Mouse (Mus musculus) ES-Bruce4 (cell line): ENCODE data around the gene Hoxc11. TPM values are rescaled to one million over a fixed set of nuclear protein-coding genes. Genes with fewer than 3 reads are reported as not detected.

ENCODE experiments used
- H3K27ac ChIP-seq: 2 replicates; pipeline ENCODE4 v1.5.1; 2012; ENCODE audit warnings: low read length, inconsistent platforms; ENCODE audit not compliant: insufficient read depth
- H3K27me3 ChIP-seq: 2 replicates; pipeline ENCODE4 v1.6.1; 2012; ENCODE audit warnings: mild to moderate bottlenecking, low read length, inconsistent platforms; ENCODE audit not compliant: control insufficient read depth, poor library complexity, insufficient read depth, severe bottlenecking
- H3K36me3 ChIP-seq: 2 replicates; pipeline ENCODE4 v1.6.1; 2012; ENCODE audit warnings: inconsistent platforms, mild to moderate bottlenecking, low read length, moderate library complexity; ENCODE audit not compliant: control insufficient read depth, poor library complexity, insufficient read depth, severe bottlenecking
- H3K4me1 ChIP-seq: one replicate; pipeline ENCODE4 v1.8.1; 2011; ENCODE audit warnings: low read length; ENCODE audit not compliant: control insufficient read depth, insufficient read depth
- H3K4me3 ChIP-seq: 2 replicates; pipeline ENCODE4 v1.5.1; 2011; ENCODE audit warnings: low read depth, mild to moderate bottlenecking, low read length
- H3K9ac ChIP-seq: 2 replicates; pipeline ENCODE4 v1.6.1; 2012; ENCODE audit warnings: low read depth, mild to moderate bottlenecking, inconsistent platforms; ENCODE audit not compliant: poor library complexity, severe bottlenecking
- H3K9me3 ChIP-seq: replicated peaks from 2 replicates; pipeline ENCODE4 v1.6.1; 2012; ENCODE audit warnings: mild to moderate bottlenecking, low read length, inconsistent platforms; ENCODE audit not compliant: control insufficient read depth, poor library complexity, insufficient read depth, severe bottlenecking
- CTCF ChIP-seq: IDR thresholded peaks from one replicate; pipeline ENCODE4 v1.8.1; 2011; ENCODE audit warnings: low read depth, low read length
- EP300 ChIP-seq: IDR thresholded peaks from 2 replicates; pipeline ENCODE4 v1.6.1; 2011; ENCODE audit warnings: low read depth, low read length; ENCODE audit not compliant: insufficient read depth
- POLR2A ChIP-seq: IDR thresholded peaks from one replicate; pipeline ENCODE4 v1.8.1; 2011; ENCODE audit warnings: low read length; ENCODE audit not compliant: insufficient read depth
- polyA plus RNA-seq: library from polyadenylated mRNA; stranded (reverse); fragments of >200 nt; gene quantifications from 2 replicates; pipeline ENCODE4 v1.2.4, GENCODE M21; 2011; ENCODE audit warnings: low read depth; ENCODE audit not compliant: missing spikeins, insufficient read depth, insufficient read length

Hoxc11 gene
- polyA plus RNA-seq, 1 experiment, result not detected

GRCm38 (mm10) chr15:102963259-102963658, 9.0 kb downstream of the Hoxc11 start:
- Histone ChIP-seq H3K9me3 (no peaks in the 10 kb centered on the region), H3K27ac (no peak overlapping the region), H3K4me3 (no peak overlapping the region), H3K27me3 (peaks cover 46% of the 10 kb centered on the region), H3K9ac (no peak overlapping the region), H3K36me3 (no peaks in the 10 kb centered on the region), H3K4me1 (no peaks in the 10 kb centered on the region)
- TF ChIP-seq POLR2A (no peak), EP300 (no peak), CTCF (no peak)

- Histone ChIP-seq H3K4me1 (no peaks in the 10 kb centered on the region), H3K4me3 (no peak overlapping the region), H3K36me3 (no peaks in the 10 kb centered on the region), H3K9ac (no peak overlapping the region), H3K27ac (no peak overlapping the region), H3K27me3 (peaks cover 51% of the 10 kb centered on the region), H3K9me3 (no peaks in the 10 kb centered on the region)
- TF ChIP-seq POLR2A (no peak), CTCF (no peak), EP300 (no peak)
Measured at GRCm38 (mm10) chr15:102963671-102964640, 9.7 kb downstream of the Hoxc11 start.

DNA sequence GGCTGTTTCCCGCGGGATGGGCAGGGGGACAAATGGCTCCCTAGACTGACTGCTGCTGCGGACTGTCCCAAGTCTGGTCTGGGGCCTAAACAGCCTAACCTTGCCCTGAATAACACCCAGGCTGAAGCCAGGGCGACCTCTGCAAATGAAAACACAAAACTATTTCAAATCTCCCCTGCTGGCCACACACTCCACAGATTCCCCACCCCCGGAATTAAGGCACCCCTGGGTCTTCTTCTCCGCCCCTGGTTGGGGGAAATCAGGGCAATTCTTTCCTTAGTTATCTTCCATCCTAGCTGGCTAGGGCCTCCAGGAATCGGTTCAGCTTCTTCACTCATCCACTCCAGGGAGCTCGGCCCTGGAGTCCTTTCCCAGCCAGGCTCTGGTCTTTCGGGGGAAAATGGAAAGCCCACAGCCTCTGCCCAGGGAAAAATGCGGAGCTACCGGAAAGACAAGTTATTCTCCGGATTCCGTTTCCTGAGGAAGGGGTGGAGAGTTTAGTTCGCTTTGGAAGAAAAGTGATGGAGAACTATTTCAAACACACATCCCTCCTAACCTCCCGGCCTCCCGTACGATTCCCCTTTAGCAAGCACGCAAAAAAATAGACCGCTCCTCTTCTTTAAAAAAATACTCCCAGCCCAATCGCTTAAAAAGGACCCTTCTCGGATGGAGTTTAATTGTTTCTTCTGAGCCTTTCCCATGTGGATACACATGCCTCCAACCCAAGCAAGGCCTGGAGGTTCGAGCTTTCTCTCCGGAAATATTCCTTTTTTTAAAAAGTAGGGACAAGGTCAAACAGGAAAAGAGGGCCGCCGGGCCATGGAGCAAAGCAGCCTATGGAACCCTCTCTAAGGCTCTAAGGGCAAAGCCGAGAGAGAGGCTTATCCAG, 11.0 kb downstream of the Hoxc11 start:
- Histone ChIP-seq H3K36me3 (no peaks in the 10 kb centered on the region), H3K9me3 (no peaks in the 10 kb centered on the region), H3K4me3 (no peak overlapping the region), H3K27ac (no peak overlapping the region), H3K27me3 (peaks cover 48% of the 10 kb centered on the region), H3K4me1 (no peaks in the 10 kb centered on the region), H3K9ac (no peak overlapping the region)
- TF ChIP-seq POLR2A (no peak), CTCF (no peak), EP300 (no peak)

DNA sequence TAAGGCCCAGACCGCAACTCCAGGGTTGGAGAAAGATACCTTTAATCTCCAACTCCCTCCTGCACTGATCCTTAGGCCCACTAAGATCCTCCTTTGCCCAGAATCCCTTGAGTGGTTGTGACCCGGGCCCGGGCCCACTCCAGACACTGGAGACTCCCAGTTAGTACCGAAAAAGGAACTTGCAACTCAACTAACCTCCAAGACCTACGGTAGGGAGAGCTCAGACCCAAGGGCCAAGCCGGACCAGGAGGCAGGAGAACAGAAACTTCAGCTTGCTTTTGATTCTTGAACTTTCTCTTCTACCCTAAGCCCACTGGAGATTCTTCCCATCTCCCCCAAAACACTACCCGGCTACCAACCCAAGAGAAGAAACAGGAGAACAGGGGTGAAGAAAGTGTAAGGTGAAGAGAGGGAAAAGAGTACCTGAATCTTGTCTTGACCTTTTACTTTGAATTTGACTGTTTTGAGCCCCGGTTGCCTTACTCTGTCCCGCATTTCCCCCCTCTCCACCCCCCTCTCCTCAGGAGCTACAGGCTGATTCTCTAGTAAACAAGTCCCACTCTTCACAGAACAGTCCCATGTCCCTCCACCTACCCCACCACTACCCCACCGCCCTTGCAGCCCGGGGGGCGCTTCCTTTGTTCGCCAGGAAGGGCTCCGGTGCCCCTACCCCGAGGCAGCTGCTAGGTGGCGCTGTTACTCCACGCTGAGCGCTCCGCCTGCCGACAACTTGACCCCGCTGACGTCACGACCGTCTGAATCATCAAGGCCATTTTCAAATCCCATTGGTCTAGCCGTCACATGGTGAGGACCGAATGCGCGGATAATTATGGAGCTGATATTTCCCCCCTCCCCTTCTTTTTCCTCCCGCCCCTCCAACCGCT, 11.9 kb downstream of the Hoxc11 start:
- Histone ChIP-seq H3K4me3 (no peak overlapping the region), H3K9me3 (no peaks in the 10 kb centered on the region), H3K27ac (no peak overlapping the region), H3K4me1 (no peaks in the 10 kb centered on the region), H3K9ac (no peak overlapping the region), H3K36me3 (no peaks in the 10 kb centered on the region), H3K27me3 (peaks cover 48% of the 10 kb centered on the region)
- TF ChIP-seq POLR2A (no peak), EP300 (0 out of 2 replicates have a peak, but pooled peaks have one; percentile 41), CTCF (peak; percentile 89)

- no peak within 1 kb of the TSS for H3K9ac ChIP-seq
- no peak within 1 kb of the TSS for H3K27ac ChIP-seq
Measured at GRCm38 (mm10) chr15:102966776-102967311, 12.6 kb downstream of the Hoxc11 start, which contains the start of gene Hoxc10. Gene Hoxc10 (plus strand): TSS chr15:102966796.

More at GRCm38 (mm10) chr15:102966776-102967311, 12.6 kb downstream of the Hoxc11 start, which contains the start of gene Hoxc10:
- TF ChIP-seq CTCF, result no peak
- TF ChIP-seq EP300, result no peak
- TF ChIP-seq POLR2A, result no peak
- Histone ChIP-seq H3K9me3 (no peaks in the 10 kb centered on the region), H3K27me3 (peaks cover 43% of the 10 kb centered on the region), H3K4me3 (peak within 1 kb of the TSS; percentile 44), H3K36me3 (no peaks in the 10 kb centered on the region), H3K4me1 (no peaks in the 10 kb centered on the region)
